Mouse (Mus musculus) ES-E14 (cell line): ENCODE measurements around the gene Hydin. TPM values are rescaled to one million over a fixed set of nuclear protein-coding genes. Genes with fewer than 3 reads are reported as not detected.

ENCODE experiments used
- DNase-seq: peaks from one replicate; pipeline ENCODE4 v3.0.0-alpha.2; 2013; ENCODE audit warnings: low read depth, low spot score
- H3K27ac ChIP-seq: 2 replicates; pipeline ENCODE4 v1.5.1; 2012; ENCODE audit warnings: low read depth, mild to moderate bottlenecking, low read length, moderate library complexity, mixed read lengths; ENCODE audit not compliant: poor library complexity, insufficient read depth, severe bottlenecking
- H3K36me3 ChIP-seq: 2 replicates; pipeline ENCODE4 v1.6.1; 2012; ENCODE audit warnings: mild to moderate bottlenecking, low read length, moderate library complexity, mixed read lengths; ENCODE audit not compliant: control insufficient read depth, poor library complexity, insufficient read depth, severe bottlenecking
- H3K4me1 ChIP-seq, 2 experiments: fragments of 150-350 bp in 1 of 2; sonication (generic) in 1 of 2; 2 replicates each; pipeline ENCODE4 v1.6.1; 2012; ENCODE audit warnings: low read length in 2 of 2, mild to moderate bottlenecking in 1 of 2, mixed read lengths in 1 of 2; ENCODE audit not compliant: control insufficient read depth in 2 of 2, insufficient read depth in 2 of 2, poor library complexity in 1 of 2
- H3K4me3 ChIP-seq, 2 experiments: fragments of 150-350 bp in 1 of 2; sonication (generic) in 1 of 2; 2 replicates each; pipeline ENCODE4 v1.5.1; 2012; ENCODE audit warnings: low read length in 2 of 2, low read depth in 1 of 2, mild to moderate bottlenecking in 1 of 2, mixed read lengths in 1 of 2; ENCODE audit not compliant: insufficient read depth in 1 of 2, poor library complexity in 1 of 2, severe bottlenecking in 1 of 2
- H3K9ac ChIP-seq: 2 replicates; pipeline ENCODE4 v1.6.1; 2012; ENCODE audit warnings: low read depth, mild to moderate bottlenecking, low read length, mixed read lengths; ENCODE audit not compliant: poor library complexity, insufficient read depth, severe bottlenecking
- H3K9me3 ChIP-seq: fragments of 150-350 bp; sonication (generic); 2 replicates; pipeline ENCODE4 v1.6.1; 2012; ENCODE audit warnings: low read depth, mild to moderate bottlenecking, low read length; ENCODE audit not compliant: control insufficient read depth, insufficient read depth
- CHD2 ChIP-seq: IDR thresholded peaks from 2 replicates; pipeline ENCODE4 v1.6.1; 2014; ENCODE audit warnings: mild to moderate bottlenecking, low read depth, low read length, inconsistent platforms
- HCFC1 ChIP-seq: IDR thresholded peaks from 2 replicates; pipeline ENCODE4 v1.6.1; 2012; ENCODE audit warnings: low read length, inconsistent platforms, borderline replicate concordance; ENCODE audit not compliant: insufficient read depth
- MAFK ChIP-seq: IDR thresholded peaks from 2 replicates; pipeline ENCODE4 v1.6.1; 2014; ENCODE audit warnings: mild to moderate bottlenecking, low read depth, low read length, inconsistent platforms; ENCODE audit not compliant: insufficient read depth
- ZC3H11A ChIP-seq: IDR thresholded peaks from 2 replicates; pipeline ENCODE4 v1.6.1; 2012; ENCODE audit warnings: low read depth, mild to moderate bottlenecking, inconsistent platforms, low read length, borderline replicate concordance
- ZNF384 ChIP-seq: IDR thresholded peaks from 2 replicates; pipeline ENCODE4 v1.6.1; 2012; ENCODE audit warnings: low read depth, low read length, inconsistent platforms
- in situ Hi-C, 2 experiments: fragments of 600-800 bp; cut with MboI; formaldehyde crosslinking; loops; one replicate each; pipeline ENCODE4 v1.15.1; 2025; ENCODE audit warnings: low sequenced_read_pairs in 2 of 2, inconsistent platforms in 1 of 2; ENCODE audit not compliant: unreplicated experiment in 2 of 2
- total RNA-seq: library from RNA; depleted of rRNA; stranded (reverse); fragments of 300-350 nt; gene quantifications from 2 replicates; pipeline ENCODE4 v1.2.3, GENCODE M21; 2012

Hydin gene
- total RNA-seq, 1 experiment = 1.0 TPM

GRCm38 (mm10) chr8:110230803-110231202 lies 36.0 kb upstream of the Hydin start:
- TF ChIP-seq HCFC1 = no peak
- TF ChIP-seq MAFK = no peak
- TF ChIP-seq ZNF384 = no peak
- no peak for TF ChIP-seq ZC3H11A
- no peak for DNase-seq
- in situ Hi-C loops = no loop called here

GRCm38 (mm10) chr8:110242278-110243177 lies 24.2 kb upstream of the Hydin start:
- H3K4me1 ChIP-seq = peaks cover 0 to 2% of the 10 kb centered on the region in 2 experiments; a peak in 1 of 4 replicates
- no peaks in the 10 kb centered on the region for H3K9me3 ChIP-seq
- TF ChIP-seq CHD2 (no peak), ZNF384 (no peak), MAFK (no peak), HCFC1 (no peak), ZC3H11A (no peak)
- H3K36me3 ChIP-seq = no peaks in the 10 kb centered on the region
- no peak overlapping the region for H3K9ac ChIP-seq
- no peak for DNase-seq
- no peak overlapping the region for H3K27ac ChIP-seq
- in situ Hi-C loops = no loop called here
- H3K4me3 ChIP-seq = no peak overlapping the region

More at GRCm38 (mm10) chr8:110230803-110231202, 36.0 kb upstream of the Hydin start:
- Histone ChIP-seq H3K27ac (no peak overlapping the region), H3K4me1 (no peaks in the 10 kb centered on the region), H3K9ac (no peak overlapping the region), H3K9me3 (no peaks in the 10 kb centered on the region), H3K36me3 (no peaks in the 10 kb centered on the region), H3K4me3 (no peak overlapping the region)

- in situ Hi-C loops = no loop called here
- peaks cover 0 to 2% of the 10 kb centered on the region in 2 experiments; a peak in 1 of 4 replicates for H3K4me1 ChIP-seq
- H3K27ac ChIP-seq = no peak overlapping the region
- no peaks in the 10 kb centered on the region for H3K36me3 ChIP-seq
- no peak for TF ChIP-seq HCFC1
- no peak for TF ChIP-seq CHD2
- TF ChIP-seq MAFK = no peak
- TF ChIP-seq ZC3H11A = no peak
- TF ChIP-seq ZNF384 = no peak
- no peak overlapping the region for H3K9ac ChIP-seq
- no peak for DNase-seq
- H3K9me3 ChIP-seq = no peaks in the 10 kb centered on the region
- H3K4me3 ChIP-seq = no peak overlapping the region
Observed at GRCm38 (mm10) chr8:110244566-110244965, 22.2 kb upstream of the Hydin start.

- in situ Hi-C loops = no loop called here
- no peaks in the 10 kb centered on the region for H3K9me3 ChIP-seq
- H3K27ac ChIP-seq = no peak overlapping the region
- no peak overlapping the region for H3K4me3 ChIP-seq
- no peaks in the 10 kb centered on the region for H3K36me3 ChIP-seq
- H3K4me1 ChIP-seq = peaks cover 0 to 2% of the 10 kb centered on the region in 2 experiments; a peak in 1 of 4 replicates
- no peak for DNase-seq
- TF ChIP-seq MAFK (no peak), CHD2 (no peak), ZNF384 (no peak), HCFC1 (no peak), ZC3H11A (no peak)
- no peak overlapping the region for H3K9ac ChIP-seq
Observed at GRCm38 (mm10) chr8:110247238-110247637, 19.5 kb upstream of the Hydin start.
